17 mouse cellular contexts compared by ENCODE assay signal in genomic region chr3:31191402-31191801, GRCm38 (mm10). TPM values are rescaled to one million over a fixed set of nuclear protein-coding genes. Genes with fewer than 3 reads are reported as not detected.
A peak's percentile ranks its signal among the peaks of the same experiment; 100 is the strongest.
DNase-seq lines count a peak whose midpoint lies in the region; ATAC-seq and TF ChIP-seq lines count a peak whose summit lies in the region.
"Had no signal": no experiment of that assay in that cellular context is flagged by ENCODE, and none has a peak within 500 bp of the region (broad histone marks: within the 10 kb centered on the region; RNA-seq: fewer than 3 reads in every experiment).

No protein-coding gene starts in this region.

- no peak overlapping the region for H3K4me3 ChIP-seq in kidney, postnatal 0 days (replicated peaks; ENCODE audit: low read depth, low read length)
- H3K4me3 ChIP-seq: forebrain, embryonic 10.5 days; gastrocnemius, adult 2 months had no signal

- no peak overlapping the region for H3K27ac ChIP-seq in kidney, postnatal 0 days
- H3K27ac ChIP-seq: forebrain, embryonic 10.5 days; gastrocnemius, adult 2 months had no signal

- ATAC-seq in kidney, postnatal 0 days (replicated peaks; ENCODE audit: low FRiP score, low read depth): no peak
- ATAC-seq: CD4-positive, CD25-positive, alpha-beta regulatory T cell, adult 4 months had no signal

- DNase-seq in kidney, postnatal 0 days (ENCODE audit: low spot score): peak; percentile 74
- no peak for DNase-seq in kidney, postnatal 4 days
- peak; percentile 19 for DNase-seq in embryo, embryonic 9.5 days (ENCODE audit: extremely low spot score)
- peak; percentile 66 for DNase-seq in forelimb bud, embryonic 11.5 days (ENCODE audit: low read depth, low spot score)
- DNase-seq in mesoderm, embryonic 11.5 days (ENCODE audit: low read depth, low spot score): peak; percentile 59
- DNase-seq in layer of hippocampus, postnatal 14 days (ENCODE audit: low spot score in 2 of 2): no peak
- no peak for DNase-seq in spleen, postnatal 10 days (ENCODE audit: low spot score in 2 of 2)
- DNase-seq: cerebellum, adult 11-12 months; gastrocnemius, adult 2 months; kidney, adult 18-20 months; lung, adult 2 months; retina, postnatal 1 day; spleen, adult 18-20 months; thymus, adult 2 months had no signal

- TF ChIP-seq CTCF in kidney, postnatal 0 days (IDR thresholded peaks at IDR 0.05; ENCODE audit: low read depth): no peak

- H3K27me3 ChIP-seq in kidney, postnatal 0 days (ENCODE audit: insufficient read depth, low read length): no peaks in the 10 kb centered on the region

- no peak overlapping the region for H3K9ac ChIP-seq in kidney, postnatal 0 days (ENCODE audit: low read depth, low read length)

- H3K9me3 ChIP-seq in kidney, postnatal 0 days (replicated peaks; ENCODE audit: low read length): no peaks in the 10 kb centered on the region

- H3K36me3 ChIP-seq in kidney, postnatal 0 days (ENCODE audit: insufficient read depth, low read length): no peaks in the 10 kb centered on the region
- H3K36me3 ChIP-seq: forebrain, embryonic 10.5 days had no signal

- H3K4me2 ChIP-seq in kidney, postnatal 0 days (ENCODE audit: low read length): no peak overlapping the region

- WGBS in kidney, postnatal 0 days: 37% methylated on average over 10 of the region's 10 CpGs

- H3K4me1 ChIP-seq in kidney, postnatal 0 days (replicated peaks; ENCODE audit: insufficient read depth, low read length): no peaks in the 10 kb centered on the region
- H3K4me1 ChIP-seq: forebrain, embryonic 10.5 days had no signal

RNA-seq across cellular contexts. Expression of gene Cldn11, which starts 41.7 kb away (rescaled TPM):
- polyA plus RNA-seq in kidney, postnatal 0 days (2015; fragmentation: Nextera tagmentation; extraction: Ambion mirVana): 61.6 and 67.6 TPM in 2 replicates
- total RNA-seq in layer of hippocampus, postnatal 14 days (2021): 100 to 1,000 TPM; 189 to 199 TPM
- total RNA-seq: megakaryocyte progenitor cell, adult 5-6 weeks had no signal
- polyA plus RNA-seq: CD4-positive, CD25-positive, alpha-beta regulatory T cell, adult 4 months had no signal

Comparison
In these comparisons a context has a peak if more than half of its experiments do, and no peak if none do; other contexts are left out.
1. DNase-seq: peak in kidney, postnatal 0 days (single experiment), embryo, embryonic 9.5 days (single experiment), forelimb bud, embryonic 11.5 days (single experiment) and mesoderm, embryonic 11.5 days (single experiment); none in kidney, postnatal 4 days (0 of 2), layer of hippocampus, postnatal 14 days (0 of 2) and spleen, postnatal 10 days (0 of 2).